Mouse (Mus musculus) embryo, embryonic 11 days (tissue): ENCODE results near the gene Cyp3a41a.
"Not testable (repeated sequence)": the region's sequence is repeated elsewhere in the genome, so short reads cannot be mapped to it uniquely, and the experiment has no call there.

Experiments
- DNase-seq: peaks from one replicate; pipeline ENCODE4 v3.0.0-alpha.2; 2015

Cyp3a41a gene

DNA sequence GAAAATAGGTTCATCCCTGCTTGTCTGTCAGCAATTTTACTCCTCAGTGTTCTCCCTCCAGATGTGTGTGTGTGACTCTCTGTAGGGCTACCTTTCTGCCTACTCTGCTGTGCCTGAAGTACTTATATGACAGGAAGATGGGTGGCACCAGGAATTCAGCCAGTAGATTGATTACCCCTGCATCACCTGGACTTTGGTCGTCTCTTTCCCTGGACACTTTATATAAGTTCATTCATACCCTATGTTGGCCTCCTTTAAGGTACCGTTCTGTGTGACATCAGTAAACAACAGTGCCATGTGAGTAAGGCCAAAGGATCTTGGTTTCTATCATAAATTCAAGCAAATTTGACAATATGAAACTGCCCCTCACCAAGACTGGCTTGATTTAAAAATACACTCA lies at the start of gene Cyp3a41a:
Cyp3a41a (minus strand) TSS at position 101 of the 400 bp plus-strand sequence.
- not testable (repeated sequence) for DNase-seq

- not testable (repeated sequence) for DNase-seq
Observed at GRCm38 (mm10) chr5:145737512-145737911, 17.6 kb upstream of the Cyp3a41a start.

GRCm38 (mm10) chr5:145714296-145714695 lies 5.6 kb downstream of the Cyp3a41a start:
- DNase-seq: not testable (repeated sequence)

DNA sequence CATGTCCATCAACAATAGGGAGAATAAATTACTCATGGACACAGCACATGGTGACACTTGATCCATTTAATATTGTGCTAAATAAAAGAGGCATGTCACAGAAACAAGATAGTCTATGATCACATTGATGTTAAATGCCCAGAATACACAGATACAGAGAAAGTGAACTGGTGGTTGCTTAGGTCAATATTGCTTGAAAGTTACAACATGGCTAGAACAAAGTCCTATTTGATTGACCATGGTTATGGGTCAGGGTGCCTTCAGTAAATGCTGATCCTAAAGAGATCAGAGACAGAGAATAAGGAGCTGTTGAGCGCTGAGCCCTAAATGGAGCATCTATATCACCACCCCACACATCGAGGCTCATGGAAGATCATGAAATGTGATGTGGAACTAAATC lies 12.6 kb downstream of the Cyp3a41a start:
- DNase-seq: not testable (repeated sequence)

DNA sequence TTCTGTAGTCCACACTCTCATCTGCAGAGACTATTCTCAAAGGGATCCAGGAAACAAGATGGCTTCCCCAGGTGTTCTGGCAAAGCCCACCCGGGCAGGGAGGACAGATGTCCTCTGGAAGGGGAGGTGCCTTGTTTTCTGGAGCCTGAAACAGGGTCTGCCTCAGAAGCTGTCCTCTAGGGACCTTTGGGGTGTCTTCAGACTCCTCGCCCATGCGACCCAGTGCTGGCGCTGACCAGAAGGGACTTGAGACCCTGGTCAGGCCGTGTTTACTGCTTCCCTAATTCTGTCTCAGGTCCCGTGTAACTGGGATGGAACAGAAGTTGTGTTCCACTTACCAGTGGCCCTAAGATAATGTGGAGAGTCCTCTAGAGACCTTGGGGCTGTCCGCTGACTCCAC lies 57.9 kb downstream of the Cyp3a41a start:
- no peak for DNase-seq

DNA sequence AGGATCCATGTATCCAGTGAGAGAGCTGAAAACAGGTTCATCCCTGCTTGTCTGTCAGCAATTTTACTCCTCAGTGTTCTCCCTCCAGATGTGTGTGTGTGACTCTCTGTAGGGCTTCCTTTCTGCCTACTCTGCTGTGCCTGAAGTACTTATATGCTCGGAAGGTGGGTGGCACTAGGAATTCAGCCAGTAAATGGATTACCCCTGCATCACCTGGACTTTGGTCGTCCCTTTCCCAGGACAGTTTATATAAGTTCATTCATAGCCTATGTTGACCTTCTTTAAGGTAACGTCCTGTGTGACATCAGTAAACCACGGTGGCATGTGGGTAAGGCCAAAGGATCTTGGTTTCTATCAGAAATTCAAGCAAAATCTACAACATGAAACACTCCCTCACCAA lies 72.2 kb downstream of the Cyp3a41a start:
- DNase-seq: no peak
